In the genomic region with DNA sequence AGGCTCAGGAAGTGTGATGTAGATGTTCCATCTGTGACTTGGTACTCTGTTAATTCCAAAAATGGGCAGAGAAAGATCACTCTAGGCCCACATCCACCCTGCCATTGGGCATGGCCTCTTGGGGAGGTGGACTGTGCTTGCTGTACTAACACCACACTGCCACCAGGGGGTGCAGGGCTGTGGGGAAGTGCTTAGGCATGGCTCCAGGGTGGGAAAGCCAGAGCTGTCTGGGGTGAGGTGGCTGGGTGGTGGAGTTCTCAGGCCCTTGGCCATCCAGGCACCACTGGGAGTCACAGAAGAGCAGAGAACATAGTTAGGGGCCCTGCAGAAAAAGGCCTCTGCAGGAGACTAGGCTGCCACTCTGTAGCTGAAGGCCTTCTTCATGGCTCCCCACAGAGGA, we compare ENCODE assay signal across 8 mouse cellular contexts.
DNase-seq lines count a peak whose midpoint lies in the region; ATAC-seq lines count a peak whose summit lies in the region.

No protein-coding gene starts in this region.

- ATAC-seq in forebrain, embryonic 11.5 days (replicated peaks; ENCODE audit: low FRiP score), result no peak
- no peak for ATAC-seq in forebrain, embryonic 15.5 days (replicated peaks)

- H3K4me2 ChIP-seq in forebrain, embryonic 11.5 days (ENCODE audit: low read depth, low read length, severe bottlenecking), result no peak overlapping the region
- H3K4me2 ChIP-seq in forebrain, embryonic 15.5 days (replicated peaks), result no peak overlapping the region

- H3K9ac ChIP-seq in forebrain, embryonic 11.5 days (ENCODE audit: low read length), result no peak overlapping the region
- H3K9ac ChIP-seq in forebrain, embryonic 15.5 days (replicated peaks), result no peak overlapping the region

- no peak overlapping the region for H3K27ac ChIP-seq in forebrain, embryonic 11.5 days (ENCODE audit: low read depth, low read length)
- no peak overlapping the region for H3K27ac ChIP-seq in forebrain, embryonic 15.5 days (replicated peaks)
- H3K27ac ChIP-seq in embryonic facial prominence, embryonic 10.5 days (replicated peaks), result no peak overlapping the region

- no peaks in the 10 kb centered on the region for H3K36me3 ChIP-seq in forebrain, embryonic 11.5 days (ENCODE audit: control insufficient read depth, insufficient read depth, low read length)
- peaks cover 4% of the 10 kb centered on the region; the same call in 1 of the 2 replicates for H3K36me3 ChIP-seq in forebrain, embryonic 15.5 days
- no peaks in the 10 kb centered on the region for H3K36me3 ChIP-seq in embryonic facial prominence, embryonic 10.5 days (replicated peaks)

- H3K4me1 ChIP-seq in forebrain, embryonic 11.5 days (replicated peaks; ENCODE audit: control insufficient read depth, insufficient read depth, low read length), result no peaks in the 10 kb centered on the region
- no peaks in the 10 kb centered on the region for H3K4me1 ChIP-seq in forebrain, embryonic 15.5 days
- H3K4me1 ChIP-seq in embryonic facial prominence, embryonic 10.5 days, result no peaks in the 10 kb centered on the region

- no peaks in the 10 kb centered on the region for H3K9me3 ChIP-seq in forebrain, embryonic 11.5 days (ENCODE audit: control insufficient read depth, low read length)
- no peaks in the 10 kb centered on the region for H3K9me3 ChIP-seq in forebrain, embryonic 15.5 days
- H3K9me3 ChIP-seq in embryonic facial prominence, embryonic 10.5 days, result 0 out of 2 replicates have a peak, but pooled peaks cover 6% of the 10 kb centered on the region

- H3K27me3 ChIP-seq in forebrain, embryonic 11.5 days (ENCODE audit: control insufficient read depth, insufficient read depth, low read length), result no peaks in the 10 kb centered on the region
- H3K27me3 ChIP-seq in forebrain, embryonic 15.5 days, result no peaks in the 10 kb centered on the region
- H3K27me3 ChIP-seq in embryonic facial prominence, embryonic 10.5 days (replicated peaks; ENCODE audit: low read depth, poor library complexity, severe bottlenecking), result no peaks in the 10 kb centered on the region

- no peak overlapping the region for H3K4me3 ChIP-seq in forebrain, embryonic 11.5 days (ENCODE audit: low read depth, low read length)
- H3K4me3 ChIP-seq in forebrain, embryonic 15.5 days, result no peak overlapping the region
- H3K4me3 ChIP-seq in embryonic facial prominence, embryonic 10.5 days, result no peak overlapping the region

- peak; percentile 53 for DNase-seq in forebrain, embryonic 11.5 days (ENCODE audit: low spot score)
- DNase-seq in ovary, postnatal 36 days (ENCODE audit: low spot score), result peak; percentile 12
- no peak for DNase-seq in ovary, postnatal 10 days (ENCODE audit: low spot score)
- peak; percentile 24 for DNase-seq in embryonic facial prominence, embryonic 10.5 days (ENCODE audit: low spot score)
- peak; percentile 36 to 38 for DNase-seq in lung, postnatal 4 days
- peak; percentile 83 for DNase-seq in thymus, postnatal 4 days
- no peak for DNase-seq in frontal cortex, postnatal 14 days (ENCODE audit: low spot score in 2 of 2)

Comparison
In these comparisons a context has a peak if more than half of its experiments do, and no peak if none do; other contexts are left out.
1. DNase-seq: peak in forebrain, embryonic 11.5 days (single experiment), ovary, postnatal 36 days (single experiment), embryonic facial prominence, embryonic 10.5 days (single experiment), lung, postnatal 4 days (2 of 2) and thymus, postnatal 4 days (single experiment); none in ovary, postnatal 10 days (single experiment) and frontal cortex, postnatal 14 days (0 of 2).